Mouse (Mus musculus) small intestine, adult 2 months (tissue): Measurements from ENCODE around the gene 4921524J17Rik.
A peak's percentile ranks its signal among the peaks of the same experiment; 100 is the strongest.

Source experiments
- CTCF ChIP-seq: fragments of 200-500 bp; IDR thresholded peaks from 2 replicates; pipeline ENCODE4 v1.5.1; 2012; ENCODE audit warnings: low read depth, mild to moderate bottlenecking, control low read depth, inconsistent platforms, low read length, moderate library complexity, mixed read lengths; ENCODE audit not compliant: insufficient replicate concordance, insufficient read length; ENCODE audit errors: extremely low read depth
- POLR2A ChIP-seq: fragments of 200-500 bp; IDR thresholded peaks from 2 replicates; pipeline ENCODE4 v1.6.1; 2012; ENCODE audit warnings: low read depth, mild to moderate bottlenecking, control low read depth, inconsistent platforms, low read length, moderate library complexity

- TF ChIP-seq CTCF, result peak; percentile 73; the same call in 1 of the 2 replicates
- TF ChIP-seq POLR2A, result no peak
Measured at GRCm38 (mm10) chr8:85397508-85397907, 35.1 kb downstream of the 4921524J17Rik start.
